In genomic region chr9:42055378-42055777, GRCm38 (mm10) we compare ENCODE assay signal across 11 mouse cellular contexts.
DNase-seq lines count a peak whose midpoint lies in the region; TF ChIP-seq lines count a peak whose summit lies in the region.
"Had no signal": no experiment of that assay in that cellular context is flagged by ENCODE, and none has a peak within 500 bp of the region (broad histone marks: within the 10 kb centered on the region; RNA-seq: fewer than 3 reads in every experiment).

No protein-coding gene starts in this region.

- peak overlapping the region; percentile 88 for H3K27ac ChIP-seq in cerebellum, adult 2 months (ENCODE audit: insufficient read depth, low read length)
- H3K27ac ChIP-seq: heart, embryonic 10.5 days had no signal

- H3K4me3 ChIP-seq in cerebellum, adult 2 months (replicated peaks; ENCODE audit: insufficient read depth, low read depth, low read length): no peak overlapping the region
- H3K4me3 ChIP-seq: erythroblast, embryonic 14.5 days; heart, embryonic 10.5 days had no signal

- H3K27me3 ChIP-seq in cerebellum, adult 2 months (ENCODE audit: control insufficient read depth, insufficient read depth, low read length): no peaks in the 10 kb centered on the region

- WGBS in cerebellum, adult 2 months: 14% methylated on average over 4 of the region's 4 CpGs

- peaks cover 27% of the 10 kb centered on the region for H3K4me1 ChIP-seq in cerebellum, adult 2 months (ENCODE audit: control insufficient read depth, insufficient read depth, low read length)

- no peak for TF ChIP-seq CTCF in cerebellum, adult 2 months (IDR thresholded peaks at IDR 0.05; ENCODE audit: borderline replicate concordance, insufficient read depth, low read depth, low read length)

- peak in 1 of 2 experiments; percentile 70 for DNase-seq in cerebellum, adult 2 months
- DNase-seq in cerebellum, adult 9-10 months: no peak
- DNase-seq in right cerebral cortex, adult 18-20 months: peak; percentile 47
- DNase-seq in right cerebral cortex, postnatal 4 days: no peak
- DNase-seq in kidney, postnatal 14 days: peak; percentile 62
- peak; percentile 67 for DNase-seq in telencephalon, adult 2 months (ENCODE audit: low read depth, low spot score)
- DNase-seq in thymus, postnatal 36 days: no peak
- DNase-seq in spleen, postnatal 4 days (ENCODE audit: low spot score in 2 of 2): no peak
- DNase-seq: B cell, adult 2 months had no signal

- no peak for TF ChIP-seq POLR2A in cerebellum, adult 2 months (IDR thresholded peaks at IDR 0.05; ENCODE audit: borderline replicate concordance, insufficient read depth, low read length)

Comparison
In these comparisons a context has a peak if more than half of its experiments do, and no peak if none do; other contexts are left out.
1. DNase-seq: peak in right cerebral cortex, adult 18-20 months (single experiment), kidney, postnatal 14 days (single experiment) and telencephalon, adult 2 months (single experiment); none in cerebellum, adult 9-10 months (single experiment), right cerebral cortex, postnatal 4 days (single experiment), thymus, postnatal 36 days (0 of 2) and spleen, postnatal 4 days (0 of 2).